Mouse (Mus musculus) fibroblast of lung, adult 2 months (primary cell): ENCODE data around the gene Atrx.
"Not testable (repeated sequence)": the region's sequence is repeated elsewhere in the genome, so short reads cannot be mapped to it uniquely, and the experiment has no call there.

Experiments used
- DNase-seq: peaks from one replicate; pipeline ENCODE4 v3.0.0-alpha.2; 2011; ENCODE audit warnings: low read depth

Atrx gene

GRCm38 (mm10) chrX:105928861-105929477, at the start of gene Atrx:
Gene Atrx, minus strand, starts transcription at chrX:105929403.
- DNase-seq: peak; percentile 44

- not testable (repeated sequence) for DNase-seq
Measured at GRCm38 (mm10) chrX:105957091-105957490, 27.9 kb upstream of the Atrx start.

- no peak for DNase-seq
Measured at GRCm38 (mm10) chrX:105953999-105954398, 24.8 kb upstream of the Atrx start.

GRCm38 (mm10) chrX:105946357-105946756, 17.2 kb upstream of the Atrx start:
- no peak for DNase-seq

GRCm38 (mm10) chrX:105939245-105939644, 10.0 kb upstream of the Atrx start:
- no peak for DNase-seq

GRCm38 (mm10) chrX:105937736-105938135, 8.5 kb upstream of the Atrx start:
- DNase-seq: no peak

- peak; percentile 44 for DNase-seq
Measured at GRCm38 (mm10) chrX:105934341-105934740, 5.1 kb upstream of the Atrx start.

- DNase-seq: no peak
Measured at GRCm38 (mm10) chrX:105929478-105930038, 355 bp upstream of the Atrx start.

GRCm38 (mm10) chrX:105927941-105928860, 1.0 kb downstream of the Atrx start:
- no peak for DNase-seq

GRCm38 (mm10) chrX:105926121-105926735, 3.0 kb downstream of the Atrx start:
- DNase-seq: no peak

- no peak for DNase-seq
Measured at GRCm38 (mm10) chrX:105924326-105925070, 4.7 kb downstream of the Atrx start.

- DNase-seq: no peak
Measured at GRCm38 (mm10) chrX:105923896-105924295, 5.3 kb downstream of the Atrx start.

- DNase-seq: not testable (repeated sequence)
Measured at GRCm38 (mm10) chrX:105922986-105923385, 6.2 kb downstream of the Atrx start.

GRCm38 (mm10) chrX:105921421-105921820, 7.8 kb downstream of the Atrx start:
- DNase-seq: no peak

GRCm38 (mm10) chrX:105911728-105912127, 17.5 kb downstream of the Atrx start:
- DNase-seq: no peak

- no peak for DNase-seq
Measured at GRCm38 (mm10) chrX:105901611-105902010, 27.6 kb downstream of the Atrx start.

GRCm38 (mm10) chrX:105886921-105887320, 42.3 kb downstream of the Atrx start:
- no peak for DNase-seq

- DNase-seq: no peak
Measured at GRCm38 (mm10) chrX:105864367-105864766, 64.8 kb downstream of the Atrx start.

GRCm38 (mm10) chrX:105824462-105824861, 104.7 kb downstream of the Atrx start:
- DNase-seq: no peak

- no peak for DNase-seq
Measured at GRCm38 (mm10) chrX:105794806-105795403, 134.3 kb downstream of the Atrx start.

- DNase-seq: no peak
Measured at GRCm38 (mm10) chrX:105773281-105773680, 155.9 kb downstream of the Atrx start.
